Mouse (Mus musculus) hindbrain, embryonic 15.5 days (tissue): ENCODE results near the gene Rtkn. TPM values are rescaled to one million over a fixed set of nuclear protein-coding genes. Genes with fewer than 3 reads are reported as not detected.
A peak's percentile ranks its signal among the peaks of the same experiment; 100 is the strongest.

Source experiments
- ATAC-seq: fragments of 200-750 bp; cut with Nextera tagmentation; 2 replicates; pipeline ENCODE4 v1.8.0; 2017; ENCODE audit warnings: low read depth, moderate number of reproducible peaks, moderate TSS enrichment; ENCODE audit not compliant: low FRiP score
- H3K27ac ChIP-seq: fragments of 300-500 bp; sonication (generic); replicated peaks from 2 replicates; pipeline ENCODE4 v1.5.1; 2015; ENCODE audit warnings: mild to moderate bottlenecking, inconsistent platforms
- H3K27me3 ChIP-seq: fragments of 300-500 bp; sonication (generic); 2 replicates; pipeline ENCODE4 v1.6.1; 2015; ENCODE audit warnings: control low read depth, inconsistent platforms
- H3K36me3 ChIP-seq: fragments of 300-500 bp; sonication (generic); 2 replicates; pipeline ENCODE4 v1.6.1; 2015; ENCODE audit warnings: control low read depth, inconsistent platforms
- H3K4me1 ChIP-seq: fragments of 300-500 bp; sonication (generic); replicated peaks from 2 replicates; pipeline ENCODE4 v1.6.1; 2015; ENCODE audit warnings: control low read depth, inconsistent platforms
- H3K4me2 ChIP-seq: fragments of 300-500 bp; sonication (generic); 2 replicates; pipeline ENCODE4 v1.6.1; 2015; ENCODE audit warnings: moderate library complexity, mild to moderate bottlenecking, inconsistent platforms
- H3K4me3 ChIP-seq: fragments of 300-500 bp; sonication (generic); 2 replicates; pipeline ENCODE4 v1.5.1; 2015; ENCODE audit warnings: mild to moderate bottlenecking, inconsistent platforms
- H3K9ac ChIP-seq: fragments of 300-500 bp; sonication (generic); 2 replicates; pipeline ENCODE4 v1.6.1; 2015; ENCODE audit warnings: inconsistent platforms
- H3K9me3 ChIP-seq: fragments of 300-500 bp; sonication (generic); 2 replicates; pipeline ENCODE4 v1.6.1; 2016; ENCODE audit warnings: control low read depth, inconsistent platforms
- WGBS: fragments of 180-500 bp; shearing (Covaris S2); methylation state at CpG from one replicate; pipeline ENCODE4 v1.1.7; 2015; 5-methylcytosine and 5-hydroxymethylcytosine counted together
- microRNA counts: library from miRNA; unstranded; fragments of <30 nt; microRNA quantifications from one replicate; lab custom pipeline; 2016
- microRNA-seq: library from miRNA; unstranded; fragments of <30 nt; microRNA quantifications from one replicate; pipeline ENCODE4, GENCODE M21; 2016
- polyA plus RNA-seq: library from polyadenylated mRNA; unstranded; fragments of >200 nt; fragmentation: Nextera tagmentation; extraction: Ambion mirVana; gene quantifications from 2 replicates; pipeline ENCODE4 v1.2.1, GENCODE M21; 2015

Gene Rtkn
- polyA plus RNA-seq, 1 experiment from 2014 or later: 14.9 TPM

DNA sequence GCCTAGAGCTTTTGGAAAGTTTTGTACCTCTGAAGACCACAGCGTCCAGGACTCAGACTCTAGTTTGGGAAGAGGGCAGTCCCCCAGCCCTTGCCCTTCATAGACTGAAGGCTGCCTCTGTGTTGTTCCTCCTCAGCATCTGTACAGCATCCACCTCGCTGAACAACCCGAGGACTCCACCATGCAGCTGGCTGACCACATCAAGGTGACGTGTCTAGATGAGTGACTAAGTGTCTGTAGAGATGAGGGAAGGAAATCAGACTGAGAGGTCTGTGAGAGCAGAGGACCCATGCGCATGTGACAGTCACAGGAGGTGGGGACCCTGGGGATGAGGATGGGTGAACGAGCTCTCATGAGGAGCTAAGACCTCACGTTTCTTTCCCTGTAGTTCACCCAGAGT is 58.3 kb downstream of the Rtkn start:
- Histone ChIP-seq H3K36me3 (peaks cover 92% of the 10 kb centered on the region), H3K4me1 (peaks cover 12% of the 10 kb centered on the region), H3K4me3 (no peak overlapping the region), H3K9me3 (no peaks in the 10 kb centered on the region), H3K27me3 (no peaks in the 10 kb centered on the region), H3K27ac (no peak overlapping the region), H3K4me2 (no peak overlapping the region), H3K9ac (no peak overlapping the region)
- no peak for ATAC-seq
- 90% methylated on average over 7 of the region's 7 CpGs for WGBS

DNA sequence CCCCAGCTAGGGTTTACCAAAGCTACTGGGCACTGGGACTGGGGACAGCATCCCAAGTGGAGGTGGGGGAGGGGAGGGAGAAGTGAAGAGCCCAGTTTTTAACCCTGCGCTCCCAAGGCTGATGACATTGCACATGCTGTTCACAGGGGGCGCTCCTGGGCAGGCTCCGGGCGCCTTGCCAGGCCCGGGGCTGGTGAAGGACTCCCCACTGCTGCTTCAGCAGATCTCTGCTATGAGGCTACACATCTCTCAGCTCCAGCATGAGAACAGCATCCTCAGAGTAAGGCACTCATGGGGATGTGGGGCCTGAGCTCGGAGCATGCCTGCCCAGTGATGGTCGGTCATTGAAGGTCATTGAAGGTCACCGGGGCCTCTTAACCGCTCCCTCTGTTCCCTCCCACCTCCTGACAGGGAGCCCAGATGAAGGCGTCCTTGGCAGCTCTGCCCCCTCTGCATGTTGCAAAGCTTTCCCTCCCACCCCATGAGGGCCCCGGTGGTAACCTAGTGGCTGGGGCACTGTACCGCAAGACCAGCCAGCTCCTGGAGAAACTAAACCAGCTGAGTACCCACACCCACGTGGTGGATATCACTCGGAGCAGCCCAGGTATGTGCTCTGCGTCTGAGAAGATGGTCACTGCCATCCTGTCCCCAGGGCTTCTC is 62.2 kb downstream of the Rtkn start:
- WGBS: 40% methylated on average over 15 of the region's 15 CpGs
- no peaks in the 10 kb centered on the region for H3K9me3 ChIP-seq
- H3K36me3 ChIP-seq: peaks cover 77% of the 10 kb centered on the region
- no peak overlapping the region for H3K4me2 ChIP-seq
- H3K9ac ChIP-seq: no peak overlapping the region
- H3K4me3 ChIP-seq: no peak overlapping the region
- H3K27ac ChIP-seq: no peak overlapping the region
- H3K27me3 ChIP-seq: no peaks in the 10 kb centered on the region
- 0 out of 2 replicates have a peak, but pooled peaks cover 8% of the 10 kb centered on the region for H3K4me1 ChIP-seq
- peak; percentile 31; the same call in 1 of the 2 replicates for ATAC-seq

MicroRNA genes within 50 kb of the gene (microRNA counts, 519-probe panel; counts per million panel counts)
- microRNA mmu-miR-3470a+mmu-miR-3470b (lab: Ali Mortazavi, UCI): not detected

Small RNA genes lying within 50 kb of the gene (microRNA-seq; reads per million reads assigned to microRNA genes)
- gene Mir3470a: not detected

Other genes with a start within 250 kb of the Rtkn start
- 22.5 and 22.7 TPM in 2 replicates for gene Sema4f, start 195.7 kb upstream of the Rtkn start, polyA plus RNA-seq
- 0.61 TPM in 1 of 2 replicates, not detected in the other for gene M1ap, start 188.6 kb upstream of the Rtkn start, polyA plus RNA-seq
- gene Dok1, start 102.0 kb upstream of the Rtkn start, polyA plus RNA-seq: 1.7 and 2.6 TPM in 2 replicates
- 6.6 and 6.7 TPM in 2 replicates for gene Loxl3, start 101.3 kb upstream of the Rtkn start, polyA plus RNA-seq
- gene Aup1, start 80.9 kb upstream of the Rtkn start, polyA plus RNA-seq: 168 and 186 TPM in 2 replicates
- 78.3 and 79.8 TPM in 2 replicates for gene Htra2, start 80.2 kb upstream of the Rtkn start, polyA plus RNA-seq
- gene Dqx1, start 77.6 kb upstream of the Rtkn start, polyA plus RNA-seq: 0.62 and 0.75 TPM in 2 replicates
- gene Tlx2, start 65.2 kb upstream of the Rtkn start, polyA plus RNA-seq: 1.2 TPM in 1 of 2 replicates, not detected in the other
- 45.8 and 45.9 TPM in 2 replicates for gene Pcgf1, start 57.6 kb upstream of the Rtkn start, polyA plus RNA-seq
- not detected in 2 replicates for gene Lbx2, start 49.1 kb upstream of the Rtkn start, polyA plus RNA-seq
- 5.9 and 6.8 TPM in 2 replicates for gene Ccdc142, start 33.9 kb upstream of the Rtkn start, polyA plus RNA-seq
- 5.5 and 6.0 TPM in 2 replicates for gene Gm42688, start 33.8 kb upstream of the Rtkn start, polyA plus RNA-seq
- gene Mrpl53, start 26.4 kb upstream of the Rtkn start, polyA plus RNA-seq: 113 and 124 TPM in 2 replicates
- gene Mogs, start 20.0 kb upstream of the Rtkn start, polyA plus RNA-seq: 22.8 and 27.2 TPM in 2 replicates
- 155 and 161 TPM in 2 replicates for gene Wbp1, start 13.9 kb upstream of the Rtkn start, polyA plus RNA-seq
- 13.8 and 16.3 TPM in 2 replicates for gene Ino80b, start 10.0 kb upstream of the Rtkn start, polyA plus RNA-seq
- 17.8 and 19.3 TPM in 2 replicates for gene Wdr54, start 20.9 kb downstream of the Rtkn start, polyA plus RNA-seq
- 9.7 and 9.8 TPM in 2 replicates for gene 1700003E16Rik, start 20.9 kb downstream of the Rtkn start, polyA plus RNA-seq
- 148 and 160 TPM in 2 replicates for gene Dctn1, start 30.5 kb downstream of the Rtkn start, polyA plus RNA-seq
- gene Slc4a5, start 84.4 kb downstream of the Rtkn start, polyA plus RNA-seq: 2.2 and 2.8 TPM in 2 replicates
- gene Mthfd2, start 190.4 kb downstream of the Rtkn start, polyA plus RNA-seq: 28.9 and 32.8 TPM in 2 replicates
- gene Mob1a, start 190.6 kb downstream of the Rtkn start, polyA plus RNA-seq: 22.9 and 24.6 TPM in 2 replicates
- 60.3 and 67.6 TPM in 2 replicates for gene Bola3, start 213.7 kb downstream of the Rtkn start, polyA plus RNA-seq